Mouse (Mus musculus): ENCODE measurements around the gene Gpr82. TPM values are rescaled to one million over a fixed set of nuclear protein-coding genes. Genes with fewer than 3 reads are reported as not detected.

Gene Gpr82
- polyA plus RNA-seq, 1 experiment from 2014 or later = 0.67 TPM

GRCm38 (mm10) chrX:13710174-13710573 lies 49.0 kb downstream of the Gpr82 start:
- no peaks in the 10 kb centered on the region for H3K9me3 ChIP-seq (replicated peaks)
- ATAC-seq (ENCODE audit: low FRiP score) = no peak
- 57% methylated on average over 2 of the region's 2 CpGs for WGBS

More at GRCm38 (mm10) chrX:13710174-13710573, 49.0 kb downstream of the Gpr82 start:
- Histone ChIP-seq H3K4me1 (no peaks in the 10 kb centered on the region), H3K4me3 (no peak overlapping the region), H3K27me3 (no peaks in the 10 kb centered on the region), H3K27ac (no peak overlapping the region), H3K4me2 (replicated peaks) (no peak overlapping the region), H3K9ac (no peak overlapping the region), H3K36me3 (no peaks in the 10 kb centered on the region)

Small RNA genes lying within 50 kb of the gene (microRNA-seq; reads per million reads assigned to microRNA genes)
- gene Gm25246 = not detected

Other genes starting within 250 kb of the Gpr82 start
- gene Nyx, start 195.3 kb upstream of the Gpr82 start, polyA plus RNA-seq (2016; fragmentation: Nextera tagmentation; extraction: Ambion mirVana) = 0.07 and 0.13 TPM in 2 replicates
- gene Gpr34, start 29.3 kb upstream of the Gpr82 start, polyA plus RNA-seq (2016; fragmentation: Nextera tagmentation; extraction: Ambion mirVana) = 2.4 and 3.3 TPM in 2 replicates
- 25.9 and 27.7 TPM in 2 replicates for gene Cask, start 190.0 kb downstream of the Gpr82 start, polyA plus RNA-seq (2016; fragmentation: Nextera tagmentation; extraction: Ambion mirVana)